Mouse (Mus musculus) embryonic facial prominence, embryonic 12.5 days (tissue): ENCODE results near the gene Rprml. TPM values are rescaled to one million over a fixed set of nuclear protein-coding genes. Genes with fewer than 3 reads are reported as not detected.

Experiments
- ATAC-seq: fragments of 200-750 bp; cut with Nextera tagmentation; 2 replicates; pipeline ENCODE4 v1.8.0; 2017; ENCODE audit not compliant: insufficient number of reproducible peaks, insufficient read depth, low FRiP score, low TSS enrichment
- H3K27ac ChIP-seq: fragments of 300-500 bp; sonication (generic); 2 replicates; pipeline ENCODE4 v1.5.1; 2016; ENCODE audit warnings: mild to moderate bottlenecking
- H3K27me3 ChIP-seq: fragments of 300-500 bp; sonication (generic); 2 replicates; pipeline ENCODE4 v1.6.1; 2016; ENCODE audit warnings: mild to moderate bottlenecking, moderate library complexity
- H3K36me3 ChIP-seq: fragments of 300-500 bp; sonication (generic); 2 replicates; pipeline ENCODE4 v1.6.1; 2016; ENCODE audit warnings: mild to moderate bottlenecking
- H3K4me1 ChIP-seq: fragments of 300-500 bp; sonication (generic); 2 replicates; pipeline ENCODE4 v1.6.1; 2016
- H3K4me2 ChIP-seq: fragments of 300-500 bp; sonication (generic); replicated peaks from 2 replicates; pipeline ENCODE4 v1.6.1; 2016; ENCODE audit warnings: mild to moderate bottlenecking, moderate library complexity
- H3K4me3 ChIP-seq: fragments of 300-500 bp; sonication (generic); 2 replicates; pipeline ENCODE4 v1.5.1; 2016; ENCODE audit warnings: mild to moderate bottlenecking
- H3K9ac ChIP-seq: fragments of 300-500 bp; sonication (generic); 2 replicates; pipeline ENCODE4 v1.6.1; 2016; ENCODE audit warnings: mild to moderate bottlenecking, moderate library complexity
- H3K9me3 ChIP-seq: fragments of 300-500 bp; sonication (generic); 2 replicates; pipeline ENCODE4 v1.6.1; 2016; ENCODE audit warnings: mild to moderate bottlenecking, moderate library complexity
- WGBS: fragments of 180-500 bp; shearing (Covaris S2); methylation state at CpG from one replicate; pipeline ENCODE4 v1.1.7; 2016; 5-methylcytosine and 5-hydroxymethylcytosine counted together
- polyA plus RNA-seq: library from polyadenylated mRNA; unstranded; fragments of >200 nt; fragmentation: Nextera tagmentation; extraction: Ambion mirVana; gene quantifications from 2 replicates; pipeline ENCODE4 v1.2.1, GENCODE M21; 2016

The Rprml gene
- polyA plus RNA-seq, 1 experiment from 2014 or later = 1.2 TPM

DNA sequence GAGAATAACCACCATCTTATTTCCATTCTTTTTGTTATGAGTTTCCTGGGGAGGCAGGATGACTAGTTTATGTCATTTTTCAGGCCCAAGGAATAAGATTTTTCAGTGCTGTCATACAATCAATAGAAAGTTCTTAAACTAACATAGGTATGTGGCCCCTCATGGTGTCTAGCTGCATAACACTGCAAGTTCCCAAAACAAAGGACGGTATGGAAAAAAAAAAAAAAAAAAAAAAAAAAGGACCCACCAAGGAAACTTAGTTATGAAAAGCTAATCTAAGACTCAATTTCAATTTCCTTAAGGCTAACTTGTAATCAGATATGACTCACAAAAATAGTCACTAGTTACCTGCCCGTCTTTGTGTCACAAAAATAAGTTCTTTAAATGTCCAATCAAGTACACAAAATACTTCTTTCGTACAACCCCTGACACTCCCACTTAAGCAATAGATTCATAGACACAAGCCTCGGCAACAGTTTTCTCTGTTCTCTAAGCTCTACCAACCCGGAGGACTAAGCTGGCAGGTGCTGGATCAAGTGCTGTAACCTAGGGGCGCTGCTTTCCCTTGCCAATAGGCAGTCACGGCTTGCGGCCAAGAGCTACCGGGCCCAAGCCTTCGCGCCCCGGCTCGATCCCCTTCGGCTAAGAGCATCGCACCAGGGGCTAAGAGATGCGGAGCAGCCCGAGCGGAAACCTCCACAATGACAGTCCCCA, 47.6 kb downstream of the Rprml start:
- 2% methylated on average over 18 of the region's 18 CpGs for WGBS
- H3K4me2 ChIP-seq = peak overlapping the region; percentile 62
- H3K27ac ChIP-seq = peak overlapping the region; percentile 96
- H3K36me3 ChIP-seq = 0 out of 2 replicates have a peak, but pooled peaks cover 3% of the 10 kb centered on the region
- peak overlapping the region; percentile 79 for H3K9ac ChIP-seq
- peak; percentile 30; the same call in 1 of the 2 replicates for ATAC-seq
- H3K4me3 ChIP-seq = peak overlapping the region; percentile 91
- H3K27me3 ChIP-seq = no peaks in the 10 kb centered on the region
- no peaks in the 10 kb centered on the region for H3K9me3 ChIP-seq
- no peaks in the 10 kb centered on the region for H3K4me1 ChIP-seq

GRCm38 (mm10) chr11:103697565-103698176, 48.3 kb downstream of the Rprml start, which contains the start of gene Gosr2:
Gene Gosr2, minus strand, starts transcription at chr11:103697898.
- H3K9me3 ChIP-seq = no peaks in the 10 kb centered on the region
- peak within 1 kb of the TSS; percentile 79 for H3K9ac ChIP-seq
- peak; percentile 92 for ATAC-seq
- WGBS = 1% methylated on average over 57 of the region's 57 CpGs
- no peaks in the 10 kb centered on the region for H3K27me3 ChIP-seq
- H3K27ac ChIP-seq = peak within 1 kb of the TSS; percentile 96
- H3K4me2 ChIP-seq = peak within 1 kb of the TSS; percentile 62
- 0 out of 2 replicates have a peak, but pooled peaks cover 3% of the 10 kb centered on the region for H3K36me3 ChIP-seq
- H3K4me1 ChIP-seq = no peaks in the 10 kb centered on the region
- H3K4me3 ChIP-seq = peak within 1 kb of the TSS; percentile 91

GRCm38 (mm10) chr11:103698226-103698625, 48.9 kb downstream of the Rprml start:
- ATAC-seq = no peak
- no peaks in the 10 kb centered on the region for H3K9me3 ChIP-seq
- peak overlapping the region; percentile 79; the same call in 1 of the 2 replicates for H3K9ac ChIP-seq
- WGBS = 70% methylated on average over 2 of the region's 2 CpGs
- H3K27me3 ChIP-seq = no peaks in the 10 kb centered on the region
- H3K27ac ChIP-seq = peak overlapping the region; percentile 96
- no peaks in the 10 kb centered on the region for H3K4me1 ChIP-seq
- 0 out of 2 replicates have a peak, but pooled peaks cover 3% of the 10 kb centered on the region for H3K36me3 ChIP-seq
- H3K4me2 ChIP-seq = peak overlapping the region; percentile 62
- H3K4me3 ChIP-seq = peak overlapping the region; percentile 91

Other genes starting within 250 kb of the Rprml start
- gene Plekhm1, start 236.9 kb upstream of the Rprml start, polyA plus RNA-seq = 8.2 and 8.7 TPM in 2 replicates
- gene Lrrc37a, start 145.0 kb upstream of the Rprml start, polyA plus RNA-seq = not detected in 2 replicates
- not detected in 2 replicates for gene Gm884, start 28.4 kb upstream of the Rprml start, polyA plus RNA-seq
- gene Lyzl6, start 10.7 kb upstream of the Rprml start, polyA plus RNA-seq = not detected in 2 replicates
- gene Gosr2, start 48.3 kb downstream of the Rprml start, polyA plus RNA-seq = 92.5 and 98.1 TPM in 2 replicates
- 3.5 and 4.3 TPM in 2 replicates for gene Wnt9b, start 100.3 kb downstream of the Rprml start, polyA plus RNA-seq
- 4.7 and 6.1 TPM in 2 replicates for gene Wnt3, start 124.6 kb downstream of the Rprml start, polyA plus RNA-seq